Mouse (Mus musculus) embryonic facial prominence, embryonic 12.5 days (tissue): ENCODE measurements around the gene Parp9. TPM values are rescaled to one million over a fixed set of nuclear protein-coding genes. Genes with fewer than 3 reads are reported as not detected.
"Not testable (repeated sequence)": the region's sequence is repeated elsewhere in the genome, so short reads cannot be mapped to it uniquely, and the experiment has no call there.

Experiments used
- ATAC-seq: fragments of 200-750 bp; cut with Nextera tagmentation; 2 replicates; pipeline ENCODE4 v1.8.0; 2017; ENCODE audit not compliant: insufficient number of reproducible peaks, insufficient read depth, low FRiP score, low TSS enrichment
- H3K27ac ChIP-seq: fragments of 300-500 bp; sonication (generic); 2 replicates; pipeline ENCODE4 v1.5.1; 2016; ENCODE audit warnings: mild to moderate bottlenecking
- H3K27me3 ChIP-seq: fragments of 300-500 bp; sonication (generic); 2 replicates; pipeline ENCODE4 v1.6.1; 2016; ENCODE audit warnings: mild to moderate bottlenecking, moderate library complexity
- H3K36me3 ChIP-seq: fragments of 300-500 bp; sonication (generic); 2 replicates; pipeline ENCODE4 v1.6.1; 2016; ENCODE audit warnings: mild to moderate bottlenecking
- H3K4me1 ChIP-seq: fragments of 300-500 bp; sonication (generic); 2 replicates; pipeline ENCODE4 v1.6.1; 2016
- H3K4me2 ChIP-seq: fragments of 300-500 bp; sonication (generic); replicated peaks from 2 replicates; pipeline ENCODE4 v1.6.1; 2016; ENCODE audit warnings: mild to moderate bottlenecking, moderate library complexity
- H3K4me3 ChIP-seq: fragments of 300-500 bp; sonication (generic); 2 replicates; pipeline ENCODE4 v1.5.1; 2016; ENCODE audit warnings: mild to moderate bottlenecking
- H3K9ac ChIP-seq: fragments of 300-500 bp; sonication (generic); 2 replicates; pipeline ENCODE4 v1.6.1; 2016; ENCODE audit warnings: mild to moderate bottlenecking, moderate library complexity
- H3K9me3 ChIP-seq: fragments of 300-500 bp; sonication (generic); 2 replicates; pipeline ENCODE4 v1.6.1; 2016; ENCODE audit warnings: mild to moderate bottlenecking, moderate library complexity
- WGBS: fragments of 180-500 bp; shearing (Covaris S2); methylation state at CpG from one replicate; pipeline ENCODE4 v1.1.7; 2016; 5-methylcytosine and 5-hydroxymethylcytosine counted together
- polyA plus RNA-seq: library from polyadenylated mRNA; unstranded; fragments of >200 nt; fragmentation: Nextera tagmentation; extraction: Ambion mirVana; gene quantifications from 2 replicates; pipeline ENCODE4 v1.2.1, GENCODE M21; 2016

Gene Parp9
- polyA plus RNA-seq, 1 experiment from 2014 or later = 4.1 TPM

GRCm38 (mm10) chr16:35981363-35981821, 43.1 kb downstream of the Parp9 start:
- no peaks in the 10 kb centered on the region; the same call in 1 of the 2 replicates for H3K9me3 ChIP-seq
- H3K27ac ChIP-seq = no peak overlapping the region
- no peaks in the 10 kb centered on the region for H3K27me3 ChIP-seq
- WGBS = 51% methylated on average over 19 of the region's 19 CpGs
- ATAC-seq = peak; percentile 95
- H3K36me3 ChIP-seq = no peaks in the 10 kb centered on the region
- H3K9ac ChIP-seq = no peak overlapping the region
- no peak overlapping the region for H3K4me3 ChIP-seq
- no peak overlapping the region for H3K4me2 ChIP-seq
- no peaks in the 10 kb centered on the region for H3K4me1 ChIP-seq

GRCm38 (mm10) chr16:35982506-35982901, 44.2 kb downstream of the Parp9 start:
- H3K4me3 ChIP-seq = peak overlapping the region; percentile 87
- 3% methylated on average over 15 of the region's 15 CpGs for WGBS
- peak overlapping the region; percentile 61 for H3K4me2 ChIP-seq
- H3K36me3 ChIP-seq = no peaks in the 10 kb centered on the region
- ATAC-seq = no peak
- H3K27me3 ChIP-seq = no peaks in the 10 kb centered on the region
- H3K4me1 ChIP-seq = no peaks in the 10 kb centered on the region
- H3K9ac ChIP-seq = no peak overlapping the region; the same call in 1 of the 2 replicates
- H3K9me3 ChIP-seq = no peaks in the 10 kb centered on the region; the same call in 1 of the 2 replicates
- H3K27ac ChIP-seq = no peak overlapping the region

- under 1% methylated on average over 54 of the region's 54 CpGs for WGBS
- H3K9ac ChIP-seq = peak overlapping the region; percentile 89
- H3K4me2 ChIP-seq = peak overlapping the region; percentile 61
- H3K4me3 ChIP-seq = peak overlapping the region; percentile 87
- no peaks in the 10 kb centered on the region for H3K36me3 ChIP-seq
- ATAC-seq = peak; percentile 92
- H3K4me1 ChIP-seq = no peaks in the 10 kb centered on the region
- peak overlapping the region; percentile 99 for H3K27ac ChIP-seq
- H3K9me3 ChIP-seq = no peaks in the 10 kb centered on the region; the same call in 1 of the 2 replicates
- H3K27me3 ChIP-seq = no peaks in the 10 kb centered on the region
These were observed 44.7 kb downstream of the Parp9 start for GRCm38 (mm10) chr16:35982902-35983516.

- Histone ChIP-seq H3K27ac (peak overlapping the region; percentile 99), H3K4me3 (peak overlapping the region; percentile 87), H3K9me3 (no peaks in the 10 kb centered on the region; the same call in 1 of the 2 replicates), H3K4me2 (peak overlapping the region; percentile 61), H3K27me3 (no peaks in the 10 kb centered on the region), H3K4me1 (no peaks in the 10 kb centered on the region), H3K36me3 (no peaks in the 10 kb centered on the region), H3K9ac (peak overlapping the region; percentile 89)
- ATAC-seq = peak; percentile 62
- 1% methylated on average over 76 of the region's 86 CpGs for WGBS
These were observed 45.3 kb downstream of the Parp9 start for GRCm38 (mm10) chr16:35983517-35984101.

- ATAC-seq = no peak
- H3K27ac ChIP-seq = no peak overlapping the region
- 73% methylated on average over 3 of the region's 3 CpGs for WGBS
- H3K36me3 ChIP-seq = no peaks in the 10 kb centered on the region
- no peaks in the 10 kb centered on the region for H3K4me1 ChIP-seq
- peak overlapping the region; percentile 61 for H3K4me2 ChIP-seq
- H3K9ac ChIP-seq = peak overlapping the region; percentile 89; the same call in 1 of the 2 replicates
- peak overlapping the region; percentile 87 for H3K4me3 ChIP-seq
- H3K9me3 ChIP-seq = no peaks in the 10 kb centered on the region; the same call in 1 of the 2 replicates
- no peaks in the 10 kb centered on the region for H3K27me3 ChIP-seq
These were observed 46.2 kb downstream of the Parp9 start for GRCm38 (mm10) chr16:35984471-35984870.

- H3K27ac ChIP-seq = no peak overlapping the region
- H3K9ac ChIP-seq = no peak overlapping the region
- H3K27me3 ChIP-seq = no peaks in the 10 kb centered on the region
- WGBS = 93% methylated on average over 1 of the region's 1 CpGs
- H3K4me1 ChIP-seq = no peaks in the 10 kb centered on the region
- H3K4me3 ChIP-seq = no peak overlapping the region
- H3K9me3 ChIP-seq = no peaks in the 10 kb centered on the region
- H3K4me2 ChIP-seq = no peak overlapping the region
- no peak for ATAC-seq
- H3K36me3 ChIP-seq = no peaks in the 10 kb centered on the region
These were observed 49.7 kb downstream of the Parp9 start for GRCm38 (mm10) chr16:35987930-35988329.

GRCm38 (mm10) chr16:35992391-35992790, 54.1 kb downstream of the Parp9 start:
- Histone ChIP-seq H3K27me3 (no peaks in the 10 kb centered on the region), H3K4me2 (no peak overlapping the region), H3K9me3 (no peaks in the 10 kb centered on the region), H3K4me3 (no peak overlapping the region), H3K36me3 (no peaks in the 10 kb centered on the region), H3K27ac (no peak overlapping the region), H3K4me1 (no peaks in the 10 kb centered on the region), H3K9ac (no peak overlapping the region)
- ATAC-seq = no peak
- WGBS = 75% methylated on average over 1 of the region's 1 CpGs

GRCm38 (mm10) chr16:35993316-35993715, 55.0 kb downstream of the Parp9 start:
- H3K9me3 ChIP-seq = no peaks in the 10 kb centered on the region
- no peak overlapping the region for H3K4me2 ChIP-seq
- no peak overlapping the region for H3K9ac ChIP-seq
- H3K36me3 ChIP-seq = no peaks in the 10 kb centered on the region
- 92% methylated on average over 3 of the region's 3 CpGs for WGBS
- H3K27me3 ChIP-seq = no peaks in the 10 kb centered on the region
- H3K4me3 ChIP-seq = no peak overlapping the region
- no peaks in the 10 kb centered on the region for H3K4me1 ChIP-seq
- no peak for ATAC-seq
- no peak overlapping the region for H3K27ac ChIP-seq

GRCm38 (mm10) chr16:35998852-35999251, 60.6 kb downstream of the Parp9 start:
- ATAC-seq, H3K4me2 ChIP-seq, H3K9ac ChIP-seq, H3K27me3 ChIP-seq, H3K36me3 ChIP-seq, H3K27ac ChIP-seq, H3K9me3 ChIP-seq, H3K4me1 ChIP-seq, H3K4me3 ChIP-seq: not testable (repeated sequence)
- WGBS = 95% methylated on average over 4 of the region's 4 CpGs

- no peaks in the 10 kb centered on the region for H3K4me1 ChIP-seq
- H3K4me2 ChIP-seq = no peak overlapping the region
- 88% methylated on average over 3 of the region's 3 CpGs for whole genome bisulfite sequencing
- H3K4me3 ChIP-seq = no peak overlapping the region
- no peaks in the 10 kb centered on the region for H3K9me3 ChIP-seq
- no peak for ATAC-seq
- H3K27me3 ChIP-seq = no peaks in the 10 kb centered on the region
- H3K9ac ChIP-seq = no peak overlapping the region
- peaks cover 16% of the 10 kb centered on the region; the same call in 1 of the 2 replicates for H3K36me3 ChIP-seq
- no peak overlapping the region for H3K27ac ChIP-seq
These were observed 70.1 kb downstream of the Parp9 start for GRCm38 (mm10) chr16:36008396-36008795.

- Histone ChIP-seq H3K4me3 (no peak overlapping the region), H3K36me3 (peaks cover 13% of the 10 kb centered on the region), H3K4me2 (no peak overlapping the region), H3K27me3 (no peaks in the 10 kb centered on the region), H3K4me1 (no peaks in the 10 kb centered on the region), H3K9me3 (no peaks in the 10 kb centered on the region), H3K9ac (no peak overlapping the region), H3K27ac (no peak overlapping the region)
- 86% methylated on average over 1 of the region's 1 CpGs for WGBS
- ATAC-seq = no peak
These were observed 78.1 kb downstream of the Parp9 start for GRCm38 (mm10) chr16:36016335-36016734.
